Mouse (Mus musculus): Measurements from ENCODE around the gene H13.

- no peak for TF ChIP-seq CTCF (IDR thresholded peaks at IDR 0.05; ENCODE audit: control insufficient read depth, insufficient read depth, low read length)
- no peak for TF ChIP-seq POLR2A (IDR thresholded peaks at IDR 0.05; ENCODE audit: borderline replicate concordance, control insufficient read depth, low read depth, low read length)
Measured at GRCm38 (mm10) chr2:152757478-152757877, 88.2 kb downstream of the H13 start.
